Mouse (Mus musculus) stomach, embryonic 14.5 days (tissue): Measurements from ENCODE around the gene Ripply1. TPM values are rescaled to one million over a fixed set of nuclear protein-coding genes. Genes with fewer than 3 reads are reported as not detected.

Experiments used
- polyA plus RNA-seq: library from polyadenylated mRNA; unstranded; fragments of >200 nt; fragmentation: Nextera tagmentation; extraction: Ambion mirVana; gene quantifications from 2 replicates; pipeline ENCODE4 v1.2.1, GENCODE M21; 2014

The Ripply1 gene
- polyA plus RNA-seq, 1 experiment from 2014 or later: not detected

Other genes with a start within 250 kb of the Ripply1 start
- 28.5 and 33.8 TPM in 2 replicates for gene Rnf128, start 219.0 kb downstream of the Ripply1 start, polyA plus RNA-seq
- 3.3 and 3.7 TPM in 2 replicates for gene Tbc1d8b, start 97.4 kb downstream of the Ripply1 start, polyA plus RNA-seq
- 0.43 and 0.56 TPM in 2 replicates for gene Gm15013, start 67.9 kb downstream of the Ripply1 start, polyA plus RNA-seq
- gene Cldn2, start 18.5 kb upstream of the Ripply1 start, polyA plus RNA-seq: 0.45 and 0.71 TPM in 2 replicates
- gene Morc4, start 89.3 kb upstream of the Ripply1 start, polyA plus RNA-seq: 17.2 and 19.1 TPM in 2 replicates
- 7.8 and 8.6 TPM in 2 replicates for gene Rbm41, start 216.2 kb upstream of the Ripply1 start, polyA plus RNA-seq